Mouse (Mus musculus): Measurements from ENCODE around the gene Cav3.

DNA sequence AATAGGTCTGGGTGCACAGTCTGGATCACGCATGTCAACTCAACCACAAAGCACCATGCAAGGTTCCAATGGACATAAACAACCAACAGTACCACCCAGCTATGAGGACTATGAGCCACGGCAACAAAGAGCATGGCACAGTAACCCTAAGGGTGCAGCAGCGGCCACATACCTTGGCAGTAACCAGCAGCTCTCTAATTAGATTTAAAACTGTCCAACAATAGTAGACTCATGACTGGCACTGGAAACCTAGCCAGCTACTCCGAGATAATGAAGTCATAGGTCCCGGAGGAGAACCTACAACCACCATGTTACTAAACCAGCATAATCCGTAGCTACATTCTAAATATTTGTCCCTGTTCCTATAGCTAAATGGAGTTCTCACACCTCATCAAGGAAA, 55.3 kb downstream of the Cav3 start:
- TF ChIP-seq CTCF (IDR thresholded peaks at IDR 0.05; ENCODE audit: low read depth) (no peak), EP300 (IDR thresholded peaks at IDR 0.05; ENCODE audit: low read depth) (no peak)

Data from liver, embryonic 14.5 days (tissue).